Mouse (Mus musculus): Measurements from ENCODE around the gene Chd6.
A peak's percentile ranks its signal among the peaks of the same experiment; 100 is the strongest.

Gene Chd6

DNA sequence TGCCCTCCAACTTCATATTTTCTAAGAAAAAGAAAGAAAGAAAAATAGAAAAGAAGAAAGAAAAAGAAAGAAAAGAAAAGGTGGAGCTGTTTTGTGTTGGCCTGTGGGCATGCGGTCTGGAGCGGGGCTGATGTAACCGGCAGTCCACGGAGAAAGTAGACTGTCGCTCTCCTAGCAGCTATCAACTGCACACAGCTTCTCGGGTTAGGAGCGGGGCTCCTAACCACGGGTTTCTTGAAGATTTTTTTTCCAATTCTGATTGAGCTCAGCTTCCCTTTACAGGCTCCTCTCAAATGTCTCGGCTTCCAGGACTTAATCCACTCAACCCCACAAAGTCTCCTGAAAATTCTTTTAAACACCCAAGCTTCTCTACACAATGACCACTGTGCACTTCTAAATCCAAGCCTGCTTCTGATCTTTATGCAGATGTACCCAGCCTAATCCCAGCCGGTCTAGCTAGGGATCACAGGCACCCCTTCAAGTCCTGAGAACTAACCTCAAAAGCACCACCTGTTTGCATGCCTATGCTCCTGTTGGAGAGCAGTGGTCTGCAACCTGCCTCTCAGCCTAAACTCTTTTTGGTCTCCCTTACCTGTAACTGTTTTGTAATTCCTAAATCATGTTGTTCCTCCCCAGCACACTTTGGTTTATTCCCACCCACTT, 42.6 kb downstream of the Chd6 start:
- DNase-seq (ENCODE audit: low spot score in 2 of 2), result no peak

DNA sequence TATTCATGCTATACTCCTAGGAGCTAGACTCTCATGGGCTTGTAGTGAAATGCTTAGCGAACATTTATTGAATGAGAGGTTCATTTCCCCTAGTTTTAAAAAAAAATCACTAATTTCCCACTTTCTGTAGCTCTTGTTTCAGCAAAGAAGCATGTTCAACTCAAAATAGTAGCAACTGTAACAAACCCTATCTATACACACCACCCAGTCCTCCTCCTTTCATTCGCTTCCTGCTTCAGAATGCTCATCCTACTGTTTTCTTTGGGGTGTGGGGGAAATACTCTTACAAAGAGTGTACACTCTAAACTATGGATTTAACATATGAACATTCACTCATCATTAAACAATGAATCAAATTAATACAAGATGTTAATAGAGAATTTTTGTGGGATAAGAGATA, 43.3 kb downstream of the Chd6 start:
- no peak for DNase-seq (ENCODE audit: low spot score in 2 of 2)

DNA sequence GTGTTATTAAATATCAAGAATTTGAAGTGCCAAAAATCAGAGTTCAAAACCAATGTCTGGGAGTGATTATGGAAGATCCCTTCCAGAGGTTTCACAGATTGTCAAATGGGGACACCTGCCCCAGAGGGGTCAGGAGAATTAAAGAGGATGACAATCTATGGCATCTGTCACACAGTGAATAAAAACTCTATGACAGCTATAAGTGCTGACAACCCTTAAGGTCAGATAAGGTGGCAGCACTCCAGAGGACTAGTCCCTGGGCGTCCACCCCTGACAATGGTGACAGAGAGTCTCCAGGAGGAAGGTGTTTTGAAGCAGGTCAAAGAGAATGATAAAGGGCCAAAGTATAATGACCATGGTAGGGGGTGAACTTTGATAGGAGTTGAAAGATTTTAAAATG, 44.0 kb downstream of the Chd6 start:
- no peak for DNase-seq (ENCODE audit: low spot score in 2 of 2)

DNA sequence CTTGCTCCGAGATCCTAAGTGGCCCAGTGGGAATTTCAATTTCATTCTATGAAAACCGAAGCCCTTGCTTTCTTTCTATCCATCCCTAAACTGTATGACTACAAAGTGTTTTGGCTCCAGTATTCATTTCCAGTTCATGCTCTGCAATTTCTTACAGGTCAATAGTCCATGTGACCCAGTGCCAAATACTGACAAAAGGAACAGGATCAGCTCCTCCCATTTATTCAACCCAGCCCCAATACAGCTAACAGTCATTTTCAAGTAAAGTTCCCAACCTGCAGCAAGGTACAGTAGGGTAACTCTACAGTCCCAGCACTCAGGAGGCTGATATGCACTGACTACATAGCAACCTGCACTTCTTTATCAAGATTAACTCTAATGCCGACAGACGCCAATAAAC, 50.0 kb downstream of the Chd6 start:
- DNase-seq (ENCODE audit: low spot score in 2 of 2), result no peak

DNA sequence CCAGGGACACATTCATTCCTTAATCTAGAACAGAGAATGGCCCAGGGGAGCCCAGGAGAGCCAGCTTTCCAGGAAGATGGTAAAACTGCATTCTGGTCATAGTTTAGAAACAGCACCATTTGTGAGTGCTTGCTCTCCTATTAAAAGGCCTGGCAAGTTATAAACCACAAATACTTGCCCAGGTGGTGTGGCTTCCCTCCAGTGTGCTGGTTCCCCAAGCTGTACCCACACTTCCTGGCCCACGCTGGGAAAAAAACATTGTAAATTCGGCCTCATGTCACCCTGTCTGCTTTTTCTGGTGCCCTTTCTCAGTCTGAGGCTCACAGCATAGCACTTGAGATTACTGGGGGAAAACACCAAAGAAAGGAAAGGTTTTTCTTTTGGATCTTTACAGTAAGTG, 55.1 kb downstream of the Chd6 start:
- DNase-seq (ENCODE audit: low spot score in 2 of 2), result no peak

DNA sequence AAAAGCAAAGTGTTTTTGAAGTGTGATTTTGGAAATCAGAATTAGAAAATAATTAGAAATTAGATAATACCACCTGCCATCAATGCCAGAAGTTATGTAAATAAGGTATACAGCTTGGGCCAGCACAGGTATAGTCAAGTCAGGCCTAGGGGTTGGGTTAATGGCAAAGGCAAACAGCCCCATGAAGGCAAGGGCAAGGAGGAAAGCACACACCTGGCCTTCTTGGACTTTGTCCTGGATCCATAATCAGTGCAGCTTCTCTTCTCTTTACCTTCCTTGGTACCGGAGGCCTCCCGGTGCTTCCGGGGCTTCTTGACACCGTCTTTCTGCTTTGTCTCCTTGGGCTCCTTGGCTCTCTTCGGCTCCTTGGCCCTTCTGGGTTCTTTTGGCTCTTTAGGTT, 56.7 kb downstream of the Chd6 start:
- DNase-seq (ENCODE audit: low spot score in 2 of 2), result no peak

DNA sequence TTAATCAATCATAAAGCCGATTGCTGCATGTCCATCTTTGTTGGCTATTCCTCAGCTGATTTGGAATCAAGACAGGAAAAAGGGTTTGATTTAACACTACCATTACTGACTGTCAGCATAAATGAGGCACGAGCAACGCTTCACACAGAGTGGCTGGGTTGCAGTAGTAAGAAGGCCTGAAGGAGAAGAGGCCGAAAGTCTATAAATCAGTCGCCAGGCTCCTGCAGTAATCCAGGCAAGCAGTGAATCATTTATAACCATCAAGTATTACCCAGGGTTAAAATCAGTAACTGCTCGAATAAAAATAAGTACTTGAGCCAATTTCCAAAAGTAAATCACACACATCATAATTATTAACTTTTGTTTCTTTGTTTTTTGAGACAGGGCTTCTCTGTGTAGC, 59.4 kb downstream of the Chd6 start:
- DNase-seq (ENCODE audit: low spot score in 2 of 2), result no peak

DNA sequence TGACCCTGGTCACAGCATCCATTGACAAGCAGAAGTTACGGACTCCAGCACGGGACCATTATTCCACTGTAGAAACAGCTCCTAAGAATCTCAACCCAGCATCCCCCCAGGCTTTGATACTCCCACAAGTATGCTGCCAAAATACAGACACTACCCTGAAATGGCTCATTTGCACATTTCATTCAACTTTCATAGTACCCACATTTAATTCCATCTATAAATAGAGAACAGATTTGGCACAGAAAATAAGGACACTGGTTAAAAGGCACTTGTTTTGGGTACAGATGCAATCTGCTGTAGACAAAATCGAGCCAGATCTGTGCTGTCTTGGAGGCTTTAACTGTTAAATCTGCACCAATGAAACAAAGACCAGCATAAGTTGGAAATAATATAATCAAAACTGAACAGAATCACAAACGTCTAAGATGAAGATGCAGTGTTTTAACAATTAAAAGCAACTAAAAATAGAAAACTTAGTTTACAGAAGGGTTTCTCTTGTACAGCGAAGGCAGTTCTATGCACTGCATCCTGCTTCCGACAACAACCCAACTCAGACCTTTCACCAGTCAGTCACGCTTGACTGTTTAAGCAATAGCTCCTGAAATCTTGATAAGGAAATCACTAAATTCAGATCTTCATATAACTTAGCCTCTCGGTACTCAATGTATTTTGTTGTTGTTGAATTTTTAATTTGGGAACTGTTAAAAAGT, 64.2 kb downstream of the Chd6 start:
- no peak for DNase-seq (ENCODE audit: low spot score in 2 of 2)

DNA sequence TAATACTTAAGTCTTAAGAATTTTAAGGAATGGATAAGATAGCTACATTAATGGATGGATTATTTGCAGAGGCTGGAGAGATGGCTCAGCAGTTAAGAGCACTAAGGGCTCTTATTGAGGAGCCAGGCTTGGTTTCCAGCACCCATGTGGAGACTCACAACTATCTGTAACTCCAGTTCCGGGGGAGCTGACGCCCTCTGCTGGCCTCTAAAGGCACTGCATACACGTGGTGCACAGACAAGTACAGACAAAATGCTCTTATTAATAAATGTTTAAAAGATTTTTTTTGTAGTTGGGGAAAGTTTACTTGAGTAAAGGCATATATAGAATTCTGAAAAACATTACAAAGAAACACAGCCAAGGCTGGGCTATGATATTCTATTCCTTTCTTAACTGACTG, 66.0 kb downstream of the Chd6 start:
- DNase-seq (ENCODE audit: low spot score in 2 of 2), result no peak

DNA sequence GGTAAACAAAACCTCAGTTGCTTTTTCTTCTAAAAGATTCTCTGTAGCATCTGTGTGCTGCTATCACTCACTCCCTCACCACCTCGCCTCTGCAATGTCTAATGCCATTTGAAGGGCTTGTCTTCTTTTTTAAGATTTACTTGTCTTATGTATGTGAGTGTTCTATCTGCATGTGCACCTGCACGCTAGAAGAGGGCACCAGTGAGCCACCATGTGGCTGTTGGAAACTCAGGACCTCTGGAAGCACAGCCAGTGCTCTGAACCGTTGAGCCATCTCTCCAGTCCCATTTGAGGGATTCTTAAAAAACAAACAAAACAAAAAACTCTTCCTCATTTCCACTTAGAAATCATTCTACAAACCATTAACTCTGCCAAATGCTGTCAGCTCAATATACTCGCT, 68.1 kb downstream of the Chd6 start:
- DNase-seq (ENCODE audit: low spot score in 2 of 2), result no peak

DNA sequence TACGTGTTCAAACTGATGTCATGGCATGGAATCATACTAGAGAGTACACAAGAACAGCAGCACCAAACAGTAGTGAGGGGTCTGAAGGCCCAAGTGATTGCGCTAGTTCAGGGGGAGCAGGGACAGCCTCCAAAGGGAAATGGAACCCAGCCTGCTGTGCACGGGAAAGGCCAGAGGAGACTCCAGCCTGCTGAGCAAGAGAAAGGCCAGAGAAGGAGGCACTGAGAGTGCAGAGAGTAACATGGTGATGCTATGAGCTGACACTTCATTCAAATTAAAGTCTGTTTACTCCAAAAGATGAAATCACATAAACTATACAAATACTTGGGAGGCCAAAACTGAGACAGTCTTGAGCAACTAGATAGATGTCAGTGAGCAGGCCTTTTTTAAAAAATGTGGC, 71.1 kb downstream of the Chd6 start:
- no peak for DNase-seq (ENCODE audit: low spot score in 2 of 2)

DNA sequence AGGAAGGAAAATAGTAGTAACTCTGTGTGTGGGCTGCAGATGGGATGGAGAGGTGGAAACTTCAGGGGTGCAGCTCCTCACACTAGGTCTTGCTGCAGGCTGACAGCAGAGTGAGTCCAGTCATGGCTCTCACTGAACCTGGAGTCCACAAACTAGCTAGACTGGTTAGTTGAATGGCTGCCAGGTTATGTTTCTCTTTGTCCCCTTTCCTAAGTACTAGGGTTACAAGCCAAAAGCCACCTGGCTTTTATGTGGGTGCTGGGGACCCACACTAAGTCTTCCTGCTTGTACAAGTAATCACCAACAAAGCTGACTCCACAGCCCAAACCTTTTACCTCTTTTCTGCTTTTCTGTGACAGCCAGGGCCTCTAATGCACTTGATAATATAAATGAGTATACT, 75.7 kb downstream of the Chd6 start:
- DNase-seq (ENCODE audit: low spot score in 2 of 2), result no peak

DNA sequence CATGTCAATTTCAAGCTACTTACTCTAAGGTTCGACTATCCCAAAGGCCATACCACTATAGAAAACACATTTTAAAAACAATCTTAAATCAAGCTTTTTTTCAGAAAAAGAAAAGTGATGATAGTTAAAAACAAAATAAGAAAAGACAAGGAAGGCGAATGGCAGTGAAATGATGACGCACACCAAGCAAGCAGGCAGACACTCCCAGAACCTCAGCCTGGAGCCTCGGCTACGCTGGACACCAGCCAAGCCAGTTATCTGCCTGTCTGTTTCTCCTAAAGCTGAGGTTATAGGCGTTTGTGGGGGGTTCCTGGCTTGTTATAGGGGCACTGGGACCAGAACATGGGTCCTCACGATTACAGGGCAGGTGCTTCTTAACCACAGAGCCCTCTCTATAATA, 76.5 kb downstream of the Chd6 start:
- no peak for DNase-seq (ENCODE audit: low spot score in 2 of 2)

DNA sequence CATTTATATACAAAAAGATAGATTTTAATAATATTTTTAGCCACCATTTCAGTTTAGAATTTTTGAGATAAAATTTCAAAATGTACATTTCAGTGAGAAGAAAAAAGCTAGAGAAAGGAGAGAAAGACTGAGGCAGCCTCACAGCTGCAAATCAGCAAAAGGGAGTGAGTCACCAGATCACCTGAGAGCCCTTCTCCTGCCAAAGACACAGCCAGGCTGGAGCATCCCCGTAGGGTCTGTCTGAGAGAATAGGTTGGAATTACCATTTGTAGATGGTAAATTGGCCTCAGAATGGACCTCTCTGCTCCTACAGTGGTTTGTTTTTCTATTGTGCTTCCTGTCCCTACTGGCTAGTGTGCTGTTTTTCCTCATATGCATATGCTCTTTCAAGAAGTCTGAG, 84.3 kb downstream of the Chd6 start:
- DNase-seq (ENCODE audit: low spot score in 2 of 2), result no peak

DNA sequence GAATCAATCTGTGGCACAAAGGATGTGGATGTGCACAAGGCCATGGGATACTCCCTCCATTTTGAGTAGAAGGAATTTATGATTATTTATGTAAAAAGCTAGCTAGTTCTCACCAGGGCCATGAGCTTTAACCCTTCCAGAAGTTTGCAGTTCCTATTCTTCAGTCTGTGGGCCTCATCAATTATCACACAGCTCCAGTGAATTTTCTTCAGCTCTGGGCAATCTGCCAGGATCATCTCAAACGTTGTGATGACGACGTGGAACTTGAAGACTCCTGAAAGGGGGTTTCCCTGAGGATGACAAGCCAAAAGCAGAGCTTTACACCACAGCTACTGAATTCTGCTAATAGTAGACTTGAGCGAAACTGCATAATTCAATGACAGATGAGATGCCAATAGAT, 91.0 kb downstream of the Chd6 start:
- DNase-seq (ENCODE audit: low spot score in 2 of 2), result peak in 1 of 2 experiments; percentile 23

DNA sequence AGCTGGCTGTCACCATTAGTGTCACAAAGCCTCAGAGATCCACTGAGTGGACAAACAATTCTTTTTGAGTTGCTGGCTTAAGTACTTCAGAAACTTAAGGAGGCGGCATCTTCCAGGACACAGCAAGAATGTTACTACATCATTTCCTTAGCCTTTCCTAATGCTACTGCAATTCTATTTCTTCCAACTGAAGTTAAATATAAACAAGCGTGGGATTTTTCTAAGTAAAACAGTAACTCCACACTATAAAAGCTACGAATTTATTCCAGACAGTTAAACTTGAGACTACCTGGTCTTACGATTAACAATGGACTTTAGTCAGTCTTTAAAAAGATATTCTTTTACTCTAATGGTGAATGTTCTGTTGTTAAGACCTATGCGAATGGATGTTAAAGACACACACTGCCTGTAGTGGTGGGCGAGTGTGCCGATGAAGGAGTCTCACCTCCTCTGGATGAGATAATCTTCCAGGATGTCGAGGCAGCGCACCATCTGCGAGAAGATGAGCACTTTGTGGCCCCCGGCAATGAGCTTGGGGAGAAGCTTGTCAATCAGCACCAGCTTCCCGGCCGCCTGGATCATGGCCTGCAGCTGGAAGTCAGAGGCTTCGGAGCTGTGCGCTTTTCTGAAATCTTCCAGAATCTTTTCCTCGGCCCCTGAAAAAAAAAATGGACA, 96.2 kb downstream of the Chd6 start:
- DNase-seq (ENCODE audit: low spot score in 2 of 2), result no peak

DNA sequence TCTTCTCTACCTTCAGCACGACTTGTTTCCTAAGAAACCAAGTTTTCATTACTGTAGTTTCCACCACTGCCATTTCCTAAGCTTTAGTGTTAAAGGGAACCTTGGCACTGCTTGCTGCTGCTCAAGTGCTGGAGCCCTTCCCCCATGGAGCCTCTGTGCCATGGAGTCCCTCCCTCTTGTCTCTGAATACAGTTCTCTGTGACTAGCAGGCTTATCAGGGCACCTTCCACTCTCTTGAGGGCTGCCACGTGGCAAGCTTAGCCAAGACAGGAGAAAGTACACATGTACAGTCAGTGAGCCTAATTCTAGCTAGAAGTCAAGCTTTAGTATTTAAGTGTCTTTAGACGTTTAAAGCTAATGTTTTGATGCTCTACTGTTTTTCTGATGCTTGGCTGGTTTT, 104.5 kb downstream of the Chd6 start:
- no peak for DNase-seq (ENCODE audit: low spot score in 2 of 2)

DNA sequence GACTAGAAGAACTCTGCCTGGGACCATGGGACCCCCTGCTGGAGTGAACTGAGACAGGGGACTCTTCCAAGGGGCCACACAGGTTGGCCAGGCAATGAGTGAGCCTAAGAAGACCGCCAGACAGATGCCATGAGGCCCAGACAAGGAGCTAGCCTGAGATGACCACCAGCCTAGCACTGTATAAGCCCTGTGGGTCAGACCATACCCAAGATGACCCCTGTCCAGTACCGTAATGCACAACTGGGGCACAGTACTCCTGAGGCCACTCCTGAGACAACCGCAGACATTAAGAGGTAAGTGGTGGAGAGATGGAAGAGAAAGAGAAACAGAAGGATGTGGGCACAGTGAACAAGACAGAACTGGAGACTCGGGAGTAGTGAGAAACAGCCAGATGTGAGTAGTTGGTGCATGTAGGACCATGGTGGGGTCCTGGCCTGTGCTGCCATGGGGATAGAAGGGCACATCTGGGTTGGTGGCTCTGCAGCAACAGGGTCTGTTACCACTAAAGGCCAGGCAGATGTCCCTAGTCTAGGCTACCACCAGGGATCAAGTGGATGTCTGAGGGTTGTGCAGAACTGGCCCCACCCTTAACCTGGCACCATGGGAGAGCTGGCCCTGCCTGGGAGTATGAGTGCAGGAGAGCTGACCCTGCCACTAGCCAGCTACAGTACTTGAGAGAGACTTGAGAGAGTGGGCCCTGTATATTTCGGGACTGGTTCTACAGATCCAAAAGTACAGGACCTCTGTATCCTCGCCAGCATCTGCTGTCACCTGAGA, 111.7 kb downstream of the Chd6 start:
- no peak for DNase-seq (ENCODE audit: low spot score in 2 of 2)

DNA sequence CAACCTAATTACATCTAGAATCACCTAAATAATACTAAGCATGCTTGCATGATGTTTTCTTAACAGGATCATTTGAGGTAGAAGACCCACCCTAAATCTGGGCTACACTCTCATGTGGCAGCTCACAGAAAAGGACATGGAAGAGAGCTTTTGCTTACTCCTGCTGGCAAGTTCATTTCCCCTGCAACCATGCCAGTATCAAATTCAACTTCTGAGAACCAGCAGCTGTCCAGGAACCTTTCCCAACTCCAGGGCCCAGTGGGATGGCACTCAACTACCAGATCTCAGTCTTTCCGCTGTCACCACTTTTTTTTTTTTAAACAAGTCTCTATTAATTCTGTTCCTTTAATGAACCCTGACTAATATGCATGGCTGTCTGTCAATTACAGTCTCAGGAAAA, 114.7 kb downstream of the Chd6 start:
- DNase-seq (ENCODE audit: low spot score in 2 of 2), result no peak

DNA sequence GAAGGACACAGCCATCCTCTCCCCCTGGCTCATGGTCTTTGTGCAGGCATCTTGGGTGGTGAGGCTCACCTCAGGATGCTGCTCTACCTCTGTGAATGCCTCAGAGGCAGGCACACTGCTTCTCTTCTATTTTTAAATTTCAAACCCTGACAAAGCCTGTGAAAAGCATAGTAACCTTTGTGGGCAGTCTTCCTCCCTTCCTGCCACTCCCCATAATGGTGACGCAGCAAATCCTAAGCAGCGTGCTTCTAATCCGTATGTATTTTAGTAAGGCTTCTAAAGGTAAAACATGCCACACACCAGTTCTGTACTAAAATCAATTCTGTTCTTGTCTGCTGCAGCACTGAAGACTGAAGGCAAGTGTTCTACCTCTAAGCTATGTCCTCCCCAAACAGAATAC, 116.4 kb downstream of the Chd6 start:
- DNase-seq (ENCODE audit: low spot score in 2 of 2), result no peak

DNA sequence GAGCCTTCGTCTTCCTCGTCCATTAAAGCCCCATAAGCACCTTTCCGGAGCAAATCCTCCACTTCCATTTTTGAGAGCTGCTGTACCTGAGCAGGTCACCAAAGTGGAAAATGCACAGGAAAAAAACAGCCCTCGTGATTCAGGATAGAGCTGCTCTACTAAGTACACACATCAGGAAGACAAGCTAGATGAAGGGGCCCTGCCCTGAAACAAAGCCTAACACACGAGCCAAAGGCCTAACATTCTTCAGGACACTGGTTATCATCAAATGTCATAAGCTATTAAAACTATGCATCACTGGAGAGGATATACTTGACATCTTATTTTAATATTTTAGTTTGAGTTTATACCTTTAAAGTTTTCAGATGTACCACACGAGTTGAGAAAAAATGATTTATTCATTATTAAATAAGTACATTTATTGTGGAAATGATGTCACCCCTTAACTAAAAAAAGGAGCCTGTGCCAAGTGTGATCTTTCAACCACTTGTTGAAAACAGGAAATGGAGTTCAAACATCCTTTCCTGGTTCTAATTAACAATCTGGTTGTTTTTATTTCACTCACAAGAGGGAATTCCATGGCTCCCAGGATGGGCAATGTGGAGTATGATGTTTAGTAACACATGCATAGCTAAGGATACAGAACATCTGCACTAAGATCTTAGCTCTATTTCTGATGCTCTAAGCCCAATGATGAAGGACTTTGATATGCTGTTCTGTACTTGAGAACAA, 118.4 kb downstream of the Chd6 start:
- DNase-seq (ENCODE audit: low spot score in 2 of 2), result no peak

DNA sequence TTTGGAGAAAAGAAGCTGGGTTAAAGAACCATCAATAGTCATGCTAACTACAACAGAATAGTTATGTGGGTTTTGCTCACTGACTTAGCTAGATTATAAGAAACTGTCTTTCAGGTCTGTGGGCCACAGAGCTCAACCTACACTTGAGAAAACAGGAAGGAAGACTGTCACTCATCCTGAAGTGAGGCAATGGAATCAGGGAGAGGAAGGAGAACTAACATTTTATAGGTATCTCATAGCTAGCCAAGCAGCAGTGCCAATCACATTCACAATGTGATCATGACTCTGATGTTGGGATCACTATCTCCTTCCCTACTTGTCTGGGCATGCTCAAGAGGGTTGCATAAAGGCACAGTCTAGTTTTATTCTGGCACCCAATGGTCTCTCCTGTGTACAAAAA, 121.4 kb downstream of the Chd6 start:
- DNase-seq (ENCODE audit: low spot score in 2 of 2), result no peak

Measured in frontal cortex, postnatal 10 days (tissue).